Mouse (Mus musculus) intestine, postnatal 0 days (tissue): ENCODE results near the gene Ugt1a6a. TPM values are rescaled to one million over a fixed set of nuclear protein-coding genes. Genes with fewer than 3 reads are reported as not detected.

Experiments used
- ATAC-seq: fragments of 200-750 bp; cut with Nextera tagmentation; 2 replicates; pipeline ENCODE4 v1.8.0; 2017; ENCODE audit warnings: mild to moderate bottlenecking, moderate TSS enrichment, moderate library complexity
- H3K27ac ChIP-seq: fragments of 300-500 bp; sonication (generic); 2 replicates; pipeline ENCODE4 v1.5.1; 2014; ENCODE audit warnings: mild to moderate bottlenecking, low read depth, low read length, moderate library complexity
- H3K27me3 ChIP-seq: fragments of 300-500 bp; sonication (generic); replicated peaks from 2 replicates; pipeline ENCODE4 v1.6.1; 2014; ENCODE audit warnings: low read length, mixed read lengths; ENCODE audit not compliant: control insufficient read depth, insufficient read depth
- H3K36me3 ChIP-seq: fragments of 300-500 bp; sonication (generic); 2 replicates; pipeline ENCODE4 v1.6.1; 2014; ENCODE audit warnings: mild to moderate bottlenecking, moderate library complexity; ENCODE audit not compliant: control insufficient read depth, insufficient read depth
- H3K4me1 ChIP-seq: fragments of 300-500 bp; sonication (generic); replicated peaks from 2 replicates; pipeline ENCODE4 v1.6.1; 2014; ENCODE audit warnings: antibody characterized with exemption, low read length, mixed read lengths; ENCODE audit not compliant: control insufficient read depth, insufficient read depth
- H3K4me2 ChIP-seq: fragments of 300-500 bp; sonication (generic); replicated peaks from 2 replicates; pipeline ENCODE4 v1.6.1; 2014; ENCODE audit warnings: low read depth, mild to moderate bottlenecking, moderate library complexity
- H3K4me3 ChIP-seq: fragments of 300-500 bp; sonication (generic); 2 replicates; pipeline ENCODE4 v1.5.1; 2014; ENCODE audit warnings: low read depth, low read length
- H3K9ac ChIP-seq: fragments of 300-500 bp; sonication (generic); 2 replicates; pipeline ENCODE4 v1.6.1; 2014; ENCODE audit warnings: mild to moderate bottlenecking, low read depth, low read length
- H3K9me3 ChIP-seq: fragments of 300-500 bp; sonication (generic); 2 replicates; pipeline ENCODE4 v1.6.1; 2016; ENCODE audit warnings: mixed run types; ENCODE audit not compliant: control insufficient read depth
- CTCF ChIP-seq: sonication (generic); IDR thresholded peaks from 2 replicates; pipeline ENCODE4 v1.5.1; 2016; ENCODE audit warnings: low read depth, mild to moderate bottlenecking, control low read depth, antibody characterized with exemption, moderate library complexity
- WGBS: fragments of 180-500 bp; shearing (Covaris S2); extraction: QIAGEN DNeasy Blood & Tissue Kit; methylation state at CpG from one replicate; pipeline ENCODE4 v1.1.7; 2014; 5-methylcytosine and 5-hydroxymethylcytosine counted together
- polyA plus RNA-seq: library from polyadenylated mRNA; unstranded; fragments of >200 nt; fragmentation: Nextera tagmentation; extraction: Ambion mirVana; gene quantifications from 2 replicates; pipeline ENCODE4 v1.2.1, GENCODE M21; 2015

Ugt1a6a gene
- polyA plus RNA-seq, 1 experiment from 2014 or later: 5.7 TPM

DNA sequence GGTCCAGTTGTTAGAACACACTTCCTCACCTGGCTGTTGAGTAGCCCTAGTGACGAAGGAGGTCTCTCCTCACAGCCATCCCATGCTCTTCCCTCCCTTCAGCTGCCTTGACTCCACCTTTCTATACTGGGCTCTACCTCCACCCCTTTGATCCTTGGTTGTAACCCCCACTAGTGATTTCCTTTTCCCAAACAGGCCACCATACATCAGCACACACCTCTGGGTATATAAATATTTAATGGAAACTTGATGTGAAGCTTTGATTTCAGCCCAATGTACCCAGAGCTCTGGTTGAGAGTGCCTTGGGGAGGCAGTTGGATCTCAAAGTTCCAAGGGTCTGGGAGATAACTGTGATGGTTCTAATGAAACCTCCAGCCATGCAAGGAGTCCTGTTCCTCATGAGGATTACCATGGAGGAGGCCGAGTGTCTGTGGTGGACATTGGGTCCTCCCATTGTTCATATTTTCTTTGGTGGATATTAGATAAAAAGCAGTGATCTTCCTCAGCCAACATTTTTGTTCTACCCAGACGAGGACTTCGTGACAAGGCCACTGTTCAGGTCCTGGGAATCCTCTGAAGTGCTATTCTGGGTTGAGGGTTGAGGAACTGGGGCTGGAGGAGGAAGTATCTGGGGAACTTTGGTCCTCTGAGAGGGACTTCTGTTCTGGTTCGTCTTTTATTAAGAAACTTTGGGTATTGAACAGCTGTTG, 92.2 kb downstream of the Ugt1a6a start, which contains the start of gene Mroh2a:
Mroh2a (plus strand) TSS at position 317 of the 710 bp plus-strand sequence.
- 56% methylated on average over 5 of the region's 5 CpGs for WGBS
- Histone ChIP-seq H3K4me2 (no peak within 1 kb of the TSS), H3K4me3 (no peak within 1 kb of the TSS), H3K9me3 (peaks cover 43% of the 10 kb centered on the region), H3K27ac (no peak within 1 kb of the TSS), H3K36me3 (no peaks in the 10 kb centered on the region), H3K4me1 (no peaks in the 10 kb centered on the region), H3K9ac (no peak within 1 kb of the TSS), H3K27me3 (no peaks in the 10 kb centered on the region)
- no peak for TF ChIP-seq CTCF
- no peak for ATAC-seq

DNA sequence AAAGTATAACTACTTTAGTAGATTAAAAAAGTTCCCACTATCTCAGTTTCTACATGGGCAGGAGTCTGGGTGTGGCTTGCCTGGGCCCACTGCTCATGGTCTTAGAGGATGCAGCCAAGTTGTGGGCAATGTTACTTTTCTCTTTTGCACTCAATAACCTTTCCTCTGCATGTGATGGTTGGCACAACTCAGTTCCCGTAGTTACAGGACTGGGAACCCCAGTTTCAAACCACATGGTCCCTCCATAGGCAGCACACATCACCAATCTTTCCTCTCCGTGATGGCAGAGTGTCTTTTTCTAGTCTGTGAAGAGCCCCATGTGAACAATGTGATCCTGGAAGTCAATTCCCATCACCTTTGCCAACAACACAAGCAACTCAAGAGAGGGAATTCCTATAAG, 92.9 kb downstream of the Ugt1a6a start:
- TF ChIP-seq CTCF: no peak
- H3K4me3 ChIP-seq: no peak overlapping the region
- no peak overlapping the region for H3K4me2 ChIP-seq
- no peak for ATAC-seq
- peaks cover 46% of the 10 kb centered on the region for H3K9me3 ChIP-seq
- 62% methylated on average over 2 of the region's 2 CpGs for WGBS
- no peaks in the 10 kb centered on the region for H3K4me1 ChIP-seq
- H3K36me3 ChIP-seq: no peaks in the 10 kb centered on the region
- no peak overlapping the region for H3K27ac ChIP-seq
- H3K9ac ChIP-seq: no peak overlapping the region
- no peaks in the 10 kb centered on the region for H3K27me3 ChIP-seq

- no peak overlapping the region for H3K4me2 ChIP-seq
- WGBS: 69% methylated on average over 7 of the region's 7 CpGs
- no peak overlapping the region for H3K9ac ChIP-seq
- ATAC-seq: no peak
- H3K27ac ChIP-seq: no peak overlapping the region
- peaks cover 50% of the 10 kb centered on the region for H3K9me3 ChIP-seq
- H3K4me1 ChIP-seq: no peaks in the 10 kb centered on the region
- no peak for TF ChIP-seq CTCF
- no peaks in the 10 kb centered on the region for H3K36me3 ChIP-seq
- no peaks in the 10 kb centered on the region for H3K27me3 ChIP-seq
- no peak overlapping the region for H3K4me3 ChIP-seq
Measured at GRCm38 (mm10) chr1:88228121-88228520, 93.5 kb downstream of the Ugt1a6a start.

DNA sequence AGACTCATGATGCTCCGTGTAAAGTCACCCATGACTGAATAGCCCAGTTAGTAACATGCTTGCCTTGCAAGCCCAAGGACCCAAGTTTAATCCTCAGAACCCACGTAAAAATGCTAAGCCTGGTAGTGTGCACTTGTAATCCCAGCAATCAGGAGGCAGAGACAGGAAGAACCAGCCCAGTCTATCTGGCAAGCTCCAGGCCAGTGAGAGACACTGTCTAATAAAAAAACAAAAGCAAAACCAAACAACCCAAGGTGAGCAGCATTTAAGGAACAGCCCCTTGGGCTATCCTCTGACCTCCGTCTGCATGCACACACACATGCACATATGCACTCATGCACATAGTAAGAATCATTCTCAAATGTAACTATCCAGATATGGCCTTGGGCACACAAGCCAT, 95.0 kb downstream of the Ugt1a6a start:
- H3K36me3 ChIP-seq: no peaks in the 10 kb centered on the region
- 79% methylated on average over 3 of the region's 3 CpGs for WGBS
- H3K27me3 ChIP-seq: no peaks in the 10 kb centered on the region
- H3K27ac ChIP-seq: no peak overlapping the region
- no peak for ATAC-seq
- no peak overlapping the region for H3K4me3 ChIP-seq
- H3K9ac ChIP-seq: no peak overlapping the region
- H3K4me1 ChIP-seq: no peaks in the 10 kb centered on the region
- H3K9me3 ChIP-seq: peaks cover 54% of the 10 kb centered on the region
- H3K4me2 ChIP-seq: no peak overlapping the region
- no peak for TF ChIP-seq CTCF

GRCm38 (mm10) chr1:88229986-88230385, 95.4 kb downstream of the Ugt1a6a start:
- ATAC-seq: no peak
- WGBS: 86% methylated on average over 5 of the region's 5 CpGs
- H3K27me3 ChIP-seq: no peaks in the 10 kb centered on the region
- no peak overlapping the region for H3K4me2 ChIP-seq
- no peaks in the 10 kb centered on the region for H3K36me3 ChIP-seq
- H3K9ac ChIP-seq: no peak overlapping the region
- no peaks in the 10 kb centered on the region for H3K4me1 ChIP-seq
- no peak overlapping the region for H3K27ac ChIP-seq
- no peak overlapping the region for H3K4me3 ChIP-seq
- H3K9me3 ChIP-seq: peaks cover 57% of the 10 kb centered on the region
- no peak for TF ChIP-seq CTCF

- TF ChIP-seq CTCF: no peak
- no peaks in the 10 kb centered on the region for H3K36me3 ChIP-seq
Measured at GRCm38 (mm10) chr1:88230421-88230820, 95.8 kb downstream of the Ugt1a6a start.

More at GRCm38 (mm10) chr1:88230421-88230820, 95.8 kb downstream of the Ugt1a6a start:
- no peak overlapping the region for H3K27ac ChIP-seq
- H3K27me3 ChIP-seq: no peaks in the 10 kb centered on the region
- no peak overlapping the region for H3K9ac ChIP-seq
- no peak overlapping the region for H3K4me3 ChIP-seq
- ATAC-seq: no peak
- H3K4me1 ChIP-seq: no peaks in the 10 kb centered on the region
- H3K4me2 ChIP-seq: no peak overlapping the region
- 71% methylated on average over 7 of the region's 7 CpGs for WGBS
- H3K9me3 ChIP-seq: peaks cover 60% of the 10 kb centered on the region
